ENCODE assay signal across 9 mouse cellular contexts in genomic region chr4:70412126-70412525, GRCm38 (mm10). TPM values are rescaled to one million over a fixed set of nuclear protein-coding genes. Genes with fewer than 3 reads are reported as not detected.
DNase-seq lines count a peak whose midpoint lies in the region; ATAC-seq and TF ChIP-seq lines count a peak whose summit lies in the region.
"Had no signal": no experiment of that assay in that cellular context is flagged by ENCODE, and none has a peak within 500 bp of the region (broad histone marks: within the 10 kb centered on the region; RNA-seq: fewer than 3 reads in every experiment).

No protein-coding gene starts in this region.

- no peaks in the 10 kb centered on the region for H3K27me3 ChIP-seq in liver, adult 2 months (ENCODE audit: control insufficient read depth, insufficient read depth, low read length)
- no peaks in the 10 kb centered on the region for H3K27me3 ChIP-seq in liver, embryonic 11.5 days (replicated peaks; ENCODE audit: control insufficient read depth, insufficient read depth, low read length)
- no peaks in the 10 kb centered on the region for H3K27me3 ChIP-seq in splenic B cell, adult 2 months (ENCODE audit: control insufficient read depth, insufficient read depth, low read length, poor library complexity, severe bottlenecking)

- ATAC-seq in liver, embryonic 11.5 days (replicated peaks; ENCODE audit: low FRiP score): no peak
- no peak for ATAC-seq in inflammation-experienced regulatory T-cells, adult 6 months

- H3K27ac ChIP-seq in liver, adult 2 months (replicated peaks; ENCODE audit: insufficient read depth, low read depth, low read length): no peak overlapping the region
- H3K27ac ChIP-seq in liver, embryonic 11.5 days (ENCODE audit: low read depth, low read length): no peak overlapping the region

- no peak for TF ChIP-seq CTCF in liver, adult 2 months (IDR thresholded peaks at IDR 0.05; ENCODE audit: low read depth, low read length)

- no peak overlapping the region for H3K9ac ChIP-seq in liver, adult 2 months (ENCODE audit: low read depth, low read length)
- no peak overlapping the region for H3K9ac ChIP-seq in liver, embryonic 11.5 days (ENCODE audit: low read depth, low read length)

- no peaks in the 10 kb centered on the region for H3K9me3 ChIP-seq in liver, embryonic 11.5 days (ENCODE audit: control insufficient read depth, low read length)

- peak; percentile 36 for DNase-seq in liver, adult 2 months (ENCODE audit: extremely low read depth, low read depth, low spot score)
- no peak for DNase-seq in liver, embryonic 11.5 days (ENCODE audit: low spot score)
- peak; percentile 36 for DNase-seq in embryo, embryonic 9.5 days (ENCODE audit: extremely low spot score)
- DNase-seq in induced T-regulatory cell, adult 2 months (ENCODE audit: low read depth): peak; percentile 14
- peak; percentile 8 for DNase-seq in splenic B cell, adult 2 months (ENCODE audit: low read depth, low spot score)
- no peak for DNase-seq in urinary bladder, postnatal 25 days (ENCODE audit: low spot score)
- DNase-seq: kidney, postnatal 10 days had no signal

- TF ChIP-seq POLR2A in liver, adult 2 months (IDR thresholded peaks at IDR 0.05; ENCODE audit: extremely low read depth, insufficient read depth, low read length): no peak

- WGBS in liver, adult 2 months: 73% methylated on average over 2 of the region's 2 CpGs
- WGBS in liver, embryonic 11.5 days: 61% methylated on average over 2 of the region's 2 CpGs

- H3K4me3 ChIP-seq in liver, adult 2 months (ENCODE audit: insufficient read depth, low read depth, low read length): no peak overlapping the region
- H3K4me3 ChIP-seq in liver, embryonic 11.5 days (ENCODE audit: low read depth, low read length): no peak overlapping the region
- H3K4me3 ChIP-seq: erythroblast, embryonic 14.5 days had no signal

- H3K4me2 ChIP-seq in liver, embryonic 11.5 days: no peak overlapping the region

- no peaks in the 10 kb centered on the region for H3K79me2 ChIP-seq in liver, adult 2 months (ENCODE audit: control insufficient read depth, insufficient read depth, low read length)

- H3K4me1 ChIP-seq in liver, adult 2 months (ENCODE audit: control insufficient read depth, insufficient read depth, low read length): no peaks in the 10 kb centered on the region
- no peaks in the 10 kb centered on the region; the same call in 1 of the 2 replicates for H3K4me1 ChIP-seq in liver, embryonic 11.5 days (replicated peaks; ENCODE audit: control insufficient read depth, insufficient read depth, low read length)

- no peaks in the 10 kb centered on the region for H3K36me3 ChIP-seq in liver, adult 2 months (ENCODE audit: control insufficient read depth, insufficient read depth, low read length)
- peaks cover 2% of the 10 kb centered on the region; the same call in 1 of the 2 replicates for H3K36me3 ChIP-seq in liver, embryonic 11.5 days (ENCODE audit: control insufficient read depth, insufficient read depth, low read length)
- H3K36me3 ChIP-seq in splenic B cell, adult 2 months (ENCODE audit: control insufficient read depth, insufficient read depth, low read length, poor library complexity, severe bottlenecking): no peaks in the 10 kb centered on the region

RNA-seq across cellular contexts. Expression of gene Cdk5rap2, which starts 1.9 kb away (rescaled TPM):
- 3.0 and 3.1 TPM in 2 replicates for total RNA-seq in liver, adult 2 months (2014; rRNA removed)
- polyA plus RNA-seq in liver, adult 2 months (2012; rRNA removed): 1.7 and 3.6 TPM in 2 replicates
- polyA plus RNA-seq in liver, embryonic 11.5 days (2014; fragmentation: Nextera tagmentation; extraction: Ambion mirVana): 11.8 and 12.4 TPM in 2 replicates
- 10 to 100 TPM in 2 of 3 experiments, 1 to 10 TPM in 1; 7.8 to 29.6 (median 11.4) TPM for polyA plus RNA-seq in inflammation-experienced regulatory T-cells, adult 6 months (2017; shearing (Covaris generic))

Comparison
In these comparisons a context has a peak if more than half of its experiments do, and no peak if none do; other contexts are left out.
1. DNase-seq: peak in liver, adult 2 months (single experiment), embryo, embryonic 9.5 days (single experiment), induced T-regulatory cell, adult 2 months (single experiment) and splenic B cell, adult 2 months (single experiment); none in liver, embryonic 11.5 days (single experiment) and urinary bladder, postnatal 25 days (single experiment).